Mouse (Mus musculus): ENCODE measurements at regions not wholly inside any gene's neighbourhood (a gene's known extent, or its start where the extent isn't known, plus 50 kb on each side); places are given as distances from the start of the nearest gene placed in this dataset.
"Not testable (repeated sequence)": the region's sequence is repeated elsewhere in the genome, so short reads cannot be mapped to it uniquely, and the experiment has no call there.

- H3K4me1 ChIP-seq (ENCODE audit: control insufficient read depth, insufficient read depth); ATAC-seq (ENCODE audit: insufficient read depth, low read depth); H3K27ac ChIP-seq (ENCODE audit: low read depth); DNase-seq (ENCODE audit: low spot score); H3K27me3 ChIP-seq (ENCODE audit: control insufficient read depth, insufficient read depth, low read length); H3K4me2 ChIP-seq (ENCODE audit: low read depth, low read length); H3K4me3 ChIP-seq (ENCODE audit: low read depth, low read length); H3K36me3 ChIP-seq (replicated peaks; ENCODE audit: control insufficient read depth, insufficient read depth, low read length); H3K9ac ChIP-seq (replicated peaks; ENCODE audit: low read depth, low read length); H3K9me3 ChIP-seq (replicated peaks; ENCODE audit: control insufficient read depth, low read length): not testable (repeated sequence)
- 79% methylated on average over 16 of the region's 17 CpGs for WGBS
Observed at GRCm38 (mm10) chr8:20016082-20016840, 113.1 kb downstream of the Gm31371 start.

DNA sequence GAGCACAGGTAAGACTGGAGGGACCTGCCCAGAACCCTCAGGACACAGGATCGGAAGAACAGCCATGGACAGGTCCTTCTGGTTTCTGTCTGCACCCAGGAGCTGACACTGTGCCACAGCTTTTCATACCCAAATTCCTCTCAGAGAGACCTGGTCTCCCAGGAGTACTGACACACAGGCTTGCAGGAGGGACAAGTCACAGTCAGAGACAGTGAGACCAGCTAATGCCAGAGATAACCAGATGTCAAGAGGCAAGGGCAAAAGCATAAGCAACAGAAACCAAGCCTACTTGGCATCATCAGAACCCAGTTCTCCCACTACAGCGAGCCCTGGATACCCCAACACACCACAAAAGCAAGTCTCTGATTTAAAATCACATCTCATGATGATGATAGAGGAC, 122.3 kb downstream of the Gm31371 start:
- 67% methylated on average over 1 of the region's 2 CpGs for WGBS

DNA sequence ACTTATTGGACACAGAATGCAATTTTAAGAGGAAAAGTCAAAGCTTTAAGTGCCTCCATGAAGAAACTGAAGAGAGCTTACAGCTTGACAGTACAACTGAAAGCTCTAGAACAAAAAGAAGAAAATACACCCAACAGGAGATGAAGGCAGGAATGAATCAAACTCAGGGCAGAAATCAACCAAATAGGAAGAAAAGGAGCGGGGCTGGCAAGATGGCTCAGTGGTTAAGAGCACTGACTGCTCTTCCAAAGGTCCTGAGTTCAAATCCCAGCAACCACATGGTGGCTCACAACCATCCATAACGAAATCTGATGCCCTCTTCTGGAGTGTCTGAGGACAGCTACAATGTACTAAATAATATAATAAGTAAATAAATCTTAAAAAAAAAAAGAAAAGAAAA, 124.8 kb downstream of the Gm31371 start:
- H3K36me3 ChIP-seq (replicated peaks; ENCODE audit: control insufficient read depth, insufficient read depth, low read length); H3K9me3 ChIP-seq (replicated peaks; ENCODE audit: control insufficient read depth, low read length); H3K4me1 ChIP-seq (ENCODE audit: control insufficient read depth, insufficient read depth); H3K27me3 ChIP-seq (ENCODE audit: control insufficient read depth, insufficient read depth, low read length); H3K27ac ChIP-seq (ENCODE audit: low read depth); H3K9ac ChIP-seq (replicated peaks; ENCODE audit: low read depth, low read length); H3K4me2 ChIP-seq (ENCODE audit: low read depth, low read length); ATAC-seq (ENCODE audit: insufficient read depth, low read depth); DNase-seq (ENCODE audit: low spot score); H3K4me3 ChIP-seq (ENCODE audit: low read depth, low read length): not testable (repeated sequence)
- WGBS = 56% methylated on average over 1 of the region's 2 CpGs

More for the DNA sequence above, 122.3 kb downstream of the Gm31371 start:
- H3K36me3 ChIP-seq (replicated peaks; ENCODE audit: control insufficient read depth, insufficient read depth, low read length); H3K9ac ChIP-seq (replicated peaks; ENCODE audit: low read depth, low read length); H3K4me1 ChIP-seq (ENCODE audit: control insufficient read depth, insufficient read depth); H3K4me2 ChIP-seq (ENCODE audit: low read depth, low read length); H3K27ac ChIP-seq (ENCODE audit: low read depth); H3K27me3 ChIP-seq (ENCODE audit: control insufficient read depth, insufficient read depth, low read length); H3K4me3 ChIP-seq (ENCODE audit: low read depth, low read length); DNase-seq (ENCODE audit: low spot score); H3K9me3 ChIP-seq (replicated peaks; ENCODE audit: control insufficient read depth, low read length); ATAC-seq (ENCODE audit: insufficient read depth, low read depth): not testable (repeated sequence)

DNA sequence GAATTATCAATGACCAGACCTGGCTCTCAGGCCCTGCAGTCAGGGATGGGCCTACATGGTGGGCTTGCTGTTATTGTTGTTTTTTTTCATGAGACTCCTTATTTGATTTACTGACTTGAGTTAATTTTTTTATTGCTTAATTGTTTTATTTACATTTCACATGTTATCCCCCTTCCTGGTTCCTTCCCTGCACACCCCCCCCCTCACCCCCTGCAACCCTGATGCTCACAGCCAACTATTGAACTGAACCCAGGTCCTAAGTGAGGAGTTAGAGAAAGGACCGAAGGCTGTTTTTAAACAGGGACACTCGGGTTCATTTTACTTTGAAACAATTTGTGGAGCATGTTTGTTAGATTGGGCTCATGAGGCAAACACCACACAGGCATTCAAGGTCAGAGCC, 126.9 kb downstream of the Gm31371 start:
- H3K9ac ChIP-seq (replicated peaks; ENCODE audit: low read depth, low read length); H3K27ac ChIP-seq (ENCODE audit: low read depth); ATAC-seq (ENCODE audit: insufficient read depth, low read depth); DNase-seq (ENCODE audit: low spot score); H3K4me3 ChIP-seq (ENCODE audit: low read depth, low read length); H3K9me3 ChIP-seq (replicated peaks; ENCODE audit: control insufficient read depth, low read length); H3K27me3 ChIP-seq (ENCODE audit: control insufficient read depth, insufficient read depth, low read length); H3K36me3 ChIP-seq (replicated peaks; ENCODE audit: control insufficient read depth, insufficient read depth, low read length); H3K4me1 ChIP-seq (ENCODE audit: control insufficient read depth, insufficient read depth); H3K4me2 ChIP-seq (ENCODE audit: low read depth, low read length): not testable (repeated sequence)
- 62% methylated on average over 2 of the region's 2 CpGs for WGBS

- not testable (repeated sequence) for H3K9me3 ChIP-seq (replicated peaks; ENCODE audit: control insufficient read depth, low read length); H3K36me3 ChIP-seq (replicated peaks; ENCODE audit: control insufficient read depth, insufficient read depth, low read length); H3K9ac ChIP-seq (replicated peaks; ENCODE audit: low read depth, low read length); H3K27ac ChIP-seq (ENCODE audit: low read depth); H3K4me1 ChIP-seq (ENCODE audit: control insufficient read depth, insufficient read depth); H3K27me3 ChIP-seq (ENCODE audit: control insufficient read depth, insufficient read depth, low read length); ATAC-seq (ENCODE audit: insufficient read depth, low read depth); DNase-seq (ENCODE audit: low spot score); H3K4me3 ChIP-seq (ENCODE audit: low read depth, low read length); H3K4me2 ChIP-seq (ENCODE audit: low read depth, low read length)
- 48% methylated on average over 2 of the region's 3 CpGs for WGBS
Observed at GRCm38 (mm10) chr8:20057626-20058025, 154.4 kb downstream of the Gm31371 start.

GRCm38 (mm10) chr8:20098121-20098520, 194.9 kb downstream of the Gm31371 start:
- H3K9ac ChIP-seq (replicated peaks; ENCODE audit: low read depth, low read length); H3K27me3 ChIP-seq (ENCODE audit: control insufficient read depth, insufficient read depth, low read length); H3K27ac ChIP-seq (ENCODE audit: low read depth); H3K36me3 ChIP-seq (replicated peaks; ENCODE audit: control insufficient read depth, insufficient read depth, low read length); ATAC-seq (ENCODE audit: insufficient read depth, low read depth); H3K4me2 ChIP-seq (ENCODE audit: low read depth, low read length); H3K9me3 ChIP-seq (replicated peaks; ENCODE audit: control insufficient read depth, low read length); H3K4me3 ChIP-seq (ENCODE audit: low read depth, low read length); DNase-seq (ENCODE audit: low spot score); H3K4me1 ChIP-seq (ENCODE audit: control insufficient read depth, insufficient read depth): not testable (repeated sequence)
- 71% methylated on average over 4 of the region's 5 CpGs for WGBS

GRCm38 (mm10) chr8:20100241-20100640, 197.0 kb downstream of the Gm31371 start:
- no CpG with 5 or more reads among the region's 1 CpGs for WGBS

GRCm38 (mm10) chr8:20102374-20102773, 199.2 kb downstream of the Gm31371 start:
- not testable (repeated sequence) for H3K4me2 ChIP-seq (ENCODE audit: low read depth, low read length); ATAC-seq (ENCODE audit: insufficient read depth, low read depth); H3K9ac ChIP-seq (replicated peaks; ENCODE audit: low read depth, low read length); H3K4me3 ChIP-seq (ENCODE audit: low read depth, low read length); H3K9me3 ChIP-seq (replicated peaks; ENCODE audit: control insufficient read depth, low read length); H3K27ac ChIP-seq (ENCODE audit: low read depth); H3K36me3 ChIP-seq (replicated peaks; ENCODE audit: control insufficient read depth, insufficient read depth, low read length); H3K27me3 ChIP-seq (ENCODE audit: control insufficient read depth, insufficient read depth, low read length); H3K4me1 ChIP-seq (ENCODE audit: control insufficient read depth, insufficient read depth); DNase-seq (ENCODE audit: low spot score)
- WGBS = no CpG with 5 or more reads among the region's 2 CpGs

More at GRCm38 (mm10) chr8:20100241-20100640, 197.0 kb downstream of the Gm31371 start:
- not testable (repeated sequence) for H3K4me1 ChIP-seq (ENCODE audit: control insufficient read depth, insufficient read depth); ATAC-seq (ENCODE audit: insufficient read depth, low read depth); H3K27ac ChIP-seq (ENCODE audit: low read depth); H3K9ac ChIP-seq (replicated peaks; ENCODE audit: low read depth, low read length); H3K4me2 ChIP-seq (ENCODE audit: low read depth, low read length); H3K4me3 ChIP-seq (ENCODE audit: low read depth, low read length); DNase-seq (ENCODE audit: low spot score); H3K27me3 ChIP-seq (ENCODE audit: control insufficient read depth, insufficient read depth, low read length); H3K9me3 ChIP-seq (replicated peaks; ENCODE audit: control insufficient read depth, low read length); H3K36me3 ChIP-seq (replicated peaks; ENCODE audit: control insufficient read depth, insufficient read depth, low read length)

GRCm38 (mm10) chr8:20107154-20107553, 204.0 kb downstream of the Gm31371 start:
- H3K27me3 ChIP-seq (ENCODE audit: control insufficient read depth, insufficient read depth, low read length); H3K4me1 ChIP-seq (ENCODE audit: control insufficient read depth, insufficient read depth); H3K9ac ChIP-seq (replicated peaks; ENCODE audit: low read depth, low read length); DNase-seq (ENCODE audit: low spot score); H3K9me3 ChIP-seq (replicated peaks; ENCODE audit: control insufficient read depth, low read length); H3K4me3 ChIP-seq (ENCODE audit: low read depth, low read length); H3K27ac ChIP-seq (ENCODE audit: low read depth); H3K4me2 ChIP-seq (ENCODE audit: low read depth, low read length); H3K36me3 ChIP-seq (replicated peaks; ENCODE audit: control insufficient read depth, insufficient read depth, low read length); ATAC-seq (ENCODE audit: insufficient read depth, low read depth): not testable (repeated sequence)
- 62% methylated on average over 1 of the region's 2 CpGs for WGBS
